9 mouse cellular contexts compared by ENCODE assay signal in genomic region chr10:42579475-42580130, GRCm38 (mm10). TPM values are rescaled to one million over a fixed set of nuclear protein-coding genes. Genes with fewer than 3 reads are reported as not detected.
DNase-seq lines count a peak whose midpoint lies in the region; ATAC-seq lines count a peak whose summit lies in the region.
"Had no signal": no experiment of that assay in that cellular context is flagged by ENCODE, and none has a peak within 500 bp of the region (broad histone marks: within the 10 kb centered on the region; RNA-seq: fewer than 3 reads in every experiment).

No protein-coding gene starts in this region.

- peak; percentile 43; the same call in 1 of the 2 replicates for ATAC-seq in heart, embryonic 11.5 days (replicated peaks; ENCODE audit: insufficient number of reproducible peaks, low FRiP score, low TSS enrichment)
- ATAC-seq in granulocyte monocyte progenitor cell, adult 5-6 weeks (replicated peaks; ENCODE audit: poor library complexity, severe bottlenecking) = peak; percentile 13; the same call in 1 of the 2 replicates

- H3K4me1 ChIP-seq in heart, embryonic 11.5 days (ENCODE audit: control insufficient read depth, insufficient read depth, low read length) = peaks cover 23% of the 10 kb centered on the region
- peaks cover 77% of the 10 kb centered on the region for H3K4me1 ChIP-seq in midbrain, embryonic 10.5 days

- under 1% methylated on average over 40 of the region's 41 CpGs for WGBS in heart, embryonic 11.5 days (ENCODE audit: insufficient replicate concordance)
- under 1% methylated on average over 41 of the region's 41 CpGs for WGBS in midbrain, embryonic 10.5 days

- no peaks in the 10 kb centered on the region for H3K36me3 ChIP-seq in heart, embryonic 11.5 days (ENCODE audit: control insufficient read depth, insufficient read depth, low read length)
- peaks cover 4% of the 10 kb centered on the region; the same call in 1 of the 2 replicates for H3K36me3 ChIP-seq in midbrain, embryonic 10.5 days

- H3K9me3 ChIP-seq in heart, embryonic 11.5 days (replicated peaks; ENCODE audit: control insufficient read depth, low read length) = no peaks in the 10 kb centered on the region
- H3K9me3 ChIP-seq in midbrain, embryonic 10.5 days (replicated peaks) = no peaks in the 10 kb centered on the region

- intact Hi-C loops in heart, postnatal 10 days (cut with DNase I) = no loop called here

- H3K27ac ChIP-seq in heart, embryonic 11.5 days (ENCODE audit: low read depth, low read length) = no peak overlapping the region
- H3K27ac ChIP-seq in midbrain, embryonic 10.5 days (replicated peaks) = peak overlapping the region; percentile 82
- H3K27ac ChIP-seq: heart, adult 2 months had no signal

- H3K4me3 ChIP-seq in heart, embryonic 11.5 days (ENCODE audit: low read depth, low read length) = peak overlapping the region; percentile 28
- H3K4me3 ChIP-seq in midbrain, embryonic 10.5 days = peak overlapping the region; percentile 67
- H3K4me3 ChIP-seq: heart, adult 2 months had no signal

- peaks cover 95% of the 10 kb centered on the region for H3K27me3 ChIP-seq in heart, embryonic 11.5 days (ENCODE audit: control insufficient read depth, insufficient read depth, low read length)
- peaks cover 100% of the 10 kb centered on the region for H3K27me3 ChIP-seq in midbrain, embryonic 10.5 days (ENCODE audit: low read depth, poor library complexity, severe bottlenecking)

- no peak for DNase-seq in heart, postnatal 10 days
- peak; percentile 31 for DNase-seq in R1 (ENCODE audit: low read depth, low spot score)
- peak; percentile 74 for DNase-seq in midbrain, embryonic 10.5 days (ENCODE audit: low spot score)
- DNase-seq in thymus, postnatal 0 days (ENCODE audit: low spot score) = no peak
- no peak for DNase-seq in cerebellum, postnatal 4 days (ENCODE audit: low spot score in 2 of 2)
- no peak for DNase-seq in kidney, postnatal 10 days

- H3K9ac ChIP-seq in heart, embryonic 11.5 days (ENCODE audit: low read depth, low read length) = no peak overlapping the region

- H3K4me2 ChIP-seq in heart, embryonic 11.5 days = peak overlapping the region; percentile 51

RNA-seq across cellular contexts. Expression of gene Nr2e1, which starts 3.8 kb away (rescaled TPM):
- 0.06 TPM in 1 of 2 replicates, not detected in the other for polyA plus RNA-seq in heart, embryonic 11.5 days (2014; fragmentation: Nextera tagmentation; extraction: Ambion mirVana)
- total RNA-seq in heart, postnatal 10 days (2021) = not detected
- total RNA-seq in granulocyte monocyte progenitor cell, adult 5-6 weeks (2014; fragmentation: Nextera tagmentation) = not detected in 2 replicates
- total RNA-seq in granulocyte monocyte progenitor cell, adult 5-6 weeks (2017) = not detected in 2 replicates
- polyA plus RNA-seq in midbrain, embryonic 10.5 days (2016; fragmentation: Nextera tagmentation; extraction: Ambion mirVana) = 25.3 and 26.3 TPM in 2 replicates
- polyA plus RNA-seq in thymus, postnatal 0 days (2015; fragmentation: Nextera tagmentation; extraction: Ambion mirVana) = 0.10 TPM in 1 of 2 replicates, not detected in the other
- total RNA-seq: heart, adult 2 months had no signal
- polyA plus RNA-seq: heart, adult 2 months had no signal

RNA-seq across cellular contexts. Expression of gene Ostm1, which starts 4.0 kb away (rescaled TPM):
- 27.1 and 28.2 TPM in 2 replicates for polyA plus RNA-seq in heart, embryonic 11.5 days (2014; fragmentation: Nextera tagmentation; extraction: Ambion mirVana)
- total RNA-seq in heart, postnatal 10 days (2021) = 10 to 100 TPM; 19.6 to 20.1 TPM
- total RNA-seq in granulocyte monocyte progenitor cell, adult 5-6 weeks (2014; fragmentation: Nextera tagmentation) = 28.9 and 33.4 TPM in 2 replicates
- total RNA-seq in granulocyte monocyte progenitor cell, adult 5-6 weeks (2017) = 47.2 and 48.5 TPM in 2 replicates
- polyA plus RNA-seq in midbrain, embryonic 10.5 days (2016; fragmentation: Nextera tagmentation; extraction: Ambion mirVana) = 22.8 and 26.7 TPM in 2 replicates
- polyA plus RNA-seq in thymus, postnatal 0 days (2015; fragmentation: Nextera tagmentation; extraction: Ambion mirVana) = 95.3 and 102 TPM in 2 replicates

Comparison
In these comparisons a context has a peak if more than half of its experiments do, and no peak if none do; other contexts are left out.
1. DNase-seq: peak in R1 (single experiment) and midbrain, embryonic 10.5 days (single experiment); none in heart, postnatal 10 days (0 of 2), thymus, postnatal 0 days (single experiment), cerebellum, postnatal 4 days (0 of 2) and kidney, postnatal 10 days (single experiment).
2. RNA of gene Nr2e1, which starts 3.8 kb away (polyA plus RNA-seq): 25.3 to 26.3 TPM in midbrain, embryonic 10.5 days; 0.06 TPM in heart, embryonic 11.5 days and 0.10 TPM in thymus, postnatal 0 days; every median in the first group is over 10 times any median in the second.